Mouse (Mus musculus) liver, adult 2 months (tissue): Measurements from ENCODE around the gene Itpripl2. TPM values are rescaled to one million over a fixed set of nuclear protein-coding genes. Genes with fewer than 3 reads are reported as not detected.

Source experiments
- DNase-seq: peaks from one replicate; pipeline ENCODE4 v3.0.0-alpha.2; 2011; ENCODE audit warnings: low read depth, low spot score; ENCODE audit errors: extremely low read depth
- H3K27ac ChIP-seq: fragments of 200-500 bp; replicated peaks from 2 replicates; pipeline ENCODE4 v1.5.1; 2012; ENCODE audit warnings: low read depth, mild to moderate bottlenecking, control low read depth, inconsistent platforms, low read length; ENCODE audit not compliant: insufficient read depth
- H3K27me3 ChIP-seq: fragments of 200-500 bp; 2 replicates; pipeline ENCODE4 v1.6.1; 2012; ENCODE audit warnings: mild to moderate bottlenecking, moderate library complexity, low read length, inconsistent platforms; ENCODE audit not compliant: control insufficient read depth, insufficient read depth
- H3K36me3 ChIP-seq: fragments of 200-500 bp; 2 replicates; pipeline ENCODE4 v1.6.1; 2012; ENCODE audit warnings: low read length, inconsistent platforms; ENCODE audit not compliant: control insufficient read depth, insufficient read depth
- H3K4me1 ChIP-seq: fragments of 200-500 bp; 2 replicates; pipeline ENCODE4 v1.6.1; 2011; ENCODE audit warnings: low read length; ENCODE audit not compliant: control insufficient read depth, insufficient read depth
- H3K4me3 ChIP-seq: fragments of 200-500 bp; 2 replicates; pipeline ENCODE4 v1.5.1; 2011; ENCODE audit warnings: low read depth, mild to moderate bottlenecking, control low read depth, low read length, moderate library complexity; ENCODE audit not compliant: insufficient read depth
- H3K79me2 ChIP-seq: fragments of 200-500 bp; 2 replicates; pipeline ENCODE4 v1.6.1; 2012; ENCODE audit warnings: inconsistent platforms, mild to moderate bottlenecking, low read length, moderate library complexity; ENCODE audit not compliant: control insufficient read depth, insufficient read depth
- H3K9ac ChIP-seq: fragments of 200-500 bp; 2 replicates; pipeline ENCODE4 v1.6.1; 2012; ENCODE audit warnings: low read depth, mild to moderate bottlenecking, control low read depth, inconsistent platforms, low read length
- CTCF ChIP-seq: fragments of 200-500 bp; IDR thresholded peaks from 2 replicates; pipeline ENCODE4 v1.5.1; 2011; ENCODE audit warnings: low read depth, low read length, control low read depth
- POLR2A ChIP-seq: fragments of 200-500 bp; IDR thresholded peaks from 2 replicates; pipeline ENCODE4 v1.6.1; 2011; ENCODE audit warnings: low read length, control low read depth; ENCODE audit not compliant: insufficient read depth; ENCODE audit errors: extremely low read depth
- WGBS: fragments of 180-500 bp; shearing (Covaris S2); methylation state at CpG from one replicate; pipeline ENCODE4 v1.1.7; 2018; 5-methylcytosine and 5-hydroxymethylcytosine counted together
- polyA plus RNA-seq: library from polyadenylated mRNA; depleted of rRNA; stranded (reverse); fragments of >200 nt; gene quantifications from 2 replicates; pipeline ENCODE4 v1.2.3, GENCODE M21; 2012
- total RNA-seq: library from RNA; depleted of rRNA; stranded (reverse); fragments of >200 nt; gene quantifications from 2 replicates; pipeline ENCODE4 v1.2.3, GENCODE M21; 2014

Itpripl2 gene
- total and polyA plus RNA-seq, 2 experiments, result 1.6 to 3.5 TPM

- no peak overlapping the region for H3K9ac ChIP-seq
- no peak overlapping the region for H3K4me3 ChIP-seq
- DNase-seq, result no peak
- no peaks in the 10 kb centered on the region for H3K79me2 ChIP-seq
- H3K27me3 ChIP-seq, result peaks cover 5% of the 10 kb centered on the region; the same call in 1 of the 2 replicates
- no peaks in the 10 kb centered on the region for H3K36me3 ChIP-seq
- 84% methylated on average over 11 of the region's 11 CpGs for WGBS
- TF ChIP-seq CTCF (no peak), POLR2A (no peak)
- no peak overlapping the region for H3K27ac ChIP-seq
- peaks cover 2% of the 10 kb centered on the region; the same call in 1 of the 2 replicates for H3K4me1 ChIP-seq
These were observed 28.7 kb downstream of the Itpripl2 start for GRCm38 (mm10) chr7:118462818-118463762.

GRCm38 (mm10) chr7:118461400-118462136 is 30.2 kb downstream of the Itpripl2 start:
- peaks cover 5% of the 10 kb centered on the region; the same call in 1 of the 2 replicates for H3K27me3 ChIP-seq
- H3K36me3 ChIP-seq, result no peaks in the 10 kb centered on the region
- H3K27ac ChIP-seq, result no peak overlapping the region
- no peak overlapping the region for H3K4me3 ChIP-seq
- WGBS, result 69% methylated on average over 16 of the region's 16 CpGs
- no peaks in the 10 kb centered on the region for H3K79me2 ChIP-seq
- H3K9ac ChIP-seq, result no peak overlapping the region
- TF ChIP-seq CTCF, result no peak
- no peak for TF ChIP-seq POLR2A
- DNase-seq, result no peak
- peaks cover 2% of the 10 kb centered on the region; the same call in 1 of the 2 replicates for H3K4me1 ChIP-seq

- peaks cover 9% of the 10 kb centered on the region for H3K4me1 ChIP-seq
- 63% methylated on average over 4 of the region's 4 CpGs for WGBS
These were observed 38.1 kb downstream of the Itpripl2 start for GRCm38 (mm10) chr7:118453722-118454121.

GRCm38 (mm10) chr7:118452940-118453339 is 38.8 kb downstream of the Itpripl2 start:
- Histone ChIP-seq H3K4me1 (peaks cover 9% of the 10 kb centered on the region), H3K4me3 (no peak overlapping the region), H3K79me2 (no peaks in the 10 kb centered on the region), H3K9ac (no peak overlapping the region), H3K27me3 (no peaks in the 10 kb centered on the region; the same call in 1 of the 2 replicates), H3K27ac (no peak overlapping the region), H3K36me3 (no peaks in the 10 kb centered on the region)
- no peak for TF ChIP-seq CTCF
- TF ChIP-seq POLR2A, result no peak
- peak; percentile 71 for DNase-seq
- WGBS, result 18% methylated on average over 2 of the region's 2 CpGs

More at GRCm38 (mm10) chr7:118453722-118454121, 38.1 kb downstream of the Itpripl2 start:
- no peaks in the 10 kb centered on the region for H3K36me3 ChIP-seq
- no peaks in the 10 kb centered on the region for H3K27me3 ChIP-seq
- no peak overlapping the region for H3K27ac ChIP-seq
- no peaks in the 10 kb centered on the region for H3K79me2 ChIP-seq
- H3K4me3 ChIP-seq, result no peak overlapping the region
- no peak overlapping the region for H3K9ac ChIP-seq
- TF ChIP-seq POLR2A (no peak), CTCF (no peak)
- DNase-seq, result no peak

- Histone ChIP-seq H3K27ac (no peak within 1 kb of the TSS), H3K4me1 (peaks cover 11% of the 10 kb centered on the region), H3K27me3 (peaks cover 11% of the 10 kb centered on the region), H3K9ac (no peak within 1 kb of the TSS), H3K36me3 (no peaks in the 10 kb centered on the region), H3K79me2 (no peaks in the 10 kb centered on the region), H3K4me3 (peak within 1 kb of the TSS; percentile 10; the same call in 1 of the 2 replicates)
- 2% methylated on average over 58 of the region's 58 CpGs for WGBS
- peak; percentile 41 for DNase-seq
- TF ChIP-seq CTCF (peak; percentile 87), POLR2A (no peak)
These were observed 43.4 kb downstream of the Itpripl2 start, which contains the start of gene Syt17 for GRCm38 (mm10) chr7:118448134-118448967. TSS of gene Syt17 (minus strand) at chr7:118448222.
